7 mouse cellular contexts compared by ENCODE assay signal in genomic region chr3:85572502-85572901, GRCm38 (mm10). TPM values are rescaled to one million over a fixed set of nuclear protein-coding genes. Genes with fewer than 3 reads are reported as not detected.
DNase-seq lines count a peak whose midpoint lies in the region; ATAC-seq and TF ChIP-seq lines count a peak whose summit lies in the region.
"Not testable (repeated sequence)": the region's sequence is repeated elsewhere in the genome, so short reads cannot be mapped to it uniquely, and the experiment has no call there.

No protein-coding gene starts in this region.

- peak overlapping the region; percentile 88; the same call in 1 of the 2 replicates for H3K27ac ChIP-seq in layer of hippocampus, adult 2 months
- H3K27ac ChIP-seq in liver, embryonic 12.5 days = not testable (repeated sequence)

- not testable (repeated sequence) for H3K36me3 ChIP-seq in G1E (replicated peaks); liver, embryonic 12.5 days; megakaryocyte, embryonic 14.5 days (replicated peaks; ENCODE audit: low read length)

- 83% methylated on average over 8 of the region's 8 CpGs for WGBS in liver, embryonic 12.5 days (ENCODE audit: insufficient replicate concordance)

- peak overlapping the region; percentile 78; the same call in 1 of the 2 replicates for H3K4me2 ChIP-seq in liver, embryonic 12.5 days

- not testable (repeated sequence) for H3K27me3 ChIP-seq in G1E (ENCODE audit: insufficient read depth, low read length); liver, embryonic 12.5 days (replicated peaks); megakaryocyte, embryonic 14.5 days (replicated peaks)

- H3K4me1 ChIP-seq in G1E (ENCODE audit: insufficient read depth, low read depth, low read length) = peaks cover 22% of the 10 kb centered on the region
- H3K4me1 ChIP-seq in liver, embryonic 12.5 days = peaks cover 14% of the 10 kb centered on the region
- peaks cover 21% of the 10 kb centered on the region for H3K4me1 ChIP-seq in megakaryocyte, embryonic 14.5 days

- H3K9me3 ChIP-seq in G1E (replicated peaks); liver, embryonic 12.5 days (replicated peaks); megakaryocyte, embryonic 14.5 days: not testable (repeated sequence)

- not testable (repeated sequence) for TF ChIP-seq CTCF in G1E (IDR thresholded peaks at IDR 0.05; ENCODE audit: low read depth, low read length); layer of hippocampus, adult 2 months (conservative IDR thresholded peaks at IDR 0.05)

- H3K4me3 ChIP-seq in G1E (ENCODE audit: low read depth, low read length) = peak overlapping the region; percentile 50; the same call in 1 of the 2 replicates
- not testable (repeated sequence) for H3K4me3 ChIP-seq in layer of hippocampus, adult 2 months; liver, embryonic 12.5 days
- peak overlapping the region; percentile 64 for H3K4me3 ChIP-seq in megakaryocyte, embryonic 14.5 days (replicated peaks)

- DNase-seq in 3T3-L1 (ENCODE audit: low read depth, low spot score) (peak; percentile 37), adipocyte (ENCODE audit: low spot score) (peak; percentile 62)
- DNase-seq in G1E (ENCODE audit: low spot score); layer of hippocampus, adult 2 months (ENCODE audit: low spot score in 2 of 2): not testable (repeated sequence)
- DNase-seq in cerebellum, adult 9-11 months = peak; percentile 47

- not testable (repeated sequence) for H3K9ac ChIP-seq in liver, embryonic 12.5 days

- ATAC-seq in G1E (ENCODE audit: extremely low read depth, insufficient number of reproducible peaks, low FRiP score, poor library complexity, severe bottlenecking); liver, embryonic 12.5 days: not testable (repeated sequence)

RNA-seq across cellular contexts. Expression of gene Gatb, which starts 1.4 kb away (rescaled TPM):
- 22.4 and 23.3 TPM in 2 replicates for total RNA-seq in G1E (2014; fragmentation: Nextera tagmentation)
- total RNA-seq in G1E (2017) = 18.9 and 19.5 TPM in 2 replicates
- polyA plus RNA-seq in G1E (2012) = 2.8 and 8.4 TPM in 2 replicates
- 10 to 100 TPM; 19.2 to 24.5 TPM for total RNA-seq in layer of hippocampus, adult 2 months (2021)
- 22.9 and 24.5 TPM in 2 replicates for polyA plus RNA-seq in liver, embryonic 12.5 days (2016; fragmentation: Nextera tagmentation; extraction: Ambion mirVana)
- polyA plus RNA-seq in megakaryocyte, embryonic 14.5 days (2012; ENCODE audit: insufficient read depth, low replicate concordance) = 2.6 TPM in 1 of 2 replicates, not detected in the other
